Mouse (Mus musculus): ENCODE data around the gene Lhfpl2. TPM values are rescaled to one million over a fixed set of nuclear protein-coding genes. Genes with fewer than 3 reads are reported as not detected.
A peak's percentile ranks its signal among the peaks of the same experiment; 100 is the strongest.

Gene Lhfpl2
- polyA plus RNA-seq, 1 experiment from 2014 or later = 18.5 TPM

- Histone ChIP-seq H3K27ac (ENCODE audit: low read depth, low read length) (no peak overlapping the region), H3K4me3 (ENCODE audit: low read depth, low read length) (no peak overlapping the region), H3K9ac (ENCODE audit: low read depth, low read length) (no peak overlapping the region), H3K9me3 (replicated peaks; ENCODE audit: control insufficient read depth, low read length) (no peaks in the 10 kb centered on the region), H3K4me2 (no peak overlapping the region), H3K4me1 (ENCODE audit: control insufficient read depth, insufficient read depth, low read length) (peaks cover 11% of the 10 kb centered on the region), H3K27me3 (ENCODE audit: control insufficient read depth, insufficient read depth, low read length) (no peaks in the 10 kb centered on the region), H3K36me3 (ENCODE audit: control insufficient read depth, insufficient read depth, low read length) (no peaks in the 10 kb centered on the region)
- no peak for ATAC-seq (replicated peaks; ENCODE audit: insufficient number of reproducible peaks, low FRiP score, low TSS enrichment)
- WGBS (ENCODE audit: insufficient replicate concordance) = 49% methylated on average over 4 of the region's 4 CpGs
Observed at GRCm38 (mm10) chr13:94115476-94115875, 57.9 kb downstream of the Lhfpl2 start.

- Histone ChIP-seq H3K4me3 (ENCODE audit: low read depth, low read length) (no peak overlapping the region), H3K4me2 (no peak overlapping the region; the same call in 1 of the 2 replicates), H3K9ac (ENCODE audit: low read depth, low read length) (no peak overlapping the region), H3K36me3 (ENCODE audit: control insufficient read depth, insufficient read depth, low read length) (peaks cover 3% of the 10 kb centered on the region; the same call in 1 of the 2 replicates), H3K27me3 (ENCODE audit: control insufficient read depth, insufficient read depth, low read length) (no peaks in the 10 kb centered on the region), H3K9me3 (replicated peaks; ENCODE audit: control insufficient read depth, low read length) (no peaks in the 10 kb centered on the region), H3K4me1 (ENCODE audit: control insufficient read depth, insufficient read depth, low read length) (peaks cover 11% of the 10 kb centered on the region), H3K27ac (ENCODE audit: low read depth, low read length) (peak overlapping the region; percentile 35)
- no peak for ATAC-seq (replicated peaks; ENCODE audit: insufficient number of reproducible peaks, low FRiP score, low TSS enrichment)
- 63% methylated on average over 13 of the region's 13 CpGs for WGBS (ENCODE audit: insufficient replicate concordance)
Observed at GRCm38 (mm10) chr13:94116705-94117410, 59.3 kb downstream of the Lhfpl2 start.

- Histone ChIP-seq H3K27ac (ENCODE audit: low read depth, low read length) (no peak overlapping the region), H3K4me1 (ENCODE audit: control insufficient read depth, insufficient read depth, low read length) (peaks cover 11% of the 10 kb centered on the region), H3K4me2 (no peak overlapping the region), H3K9me3 (replicated peaks; ENCODE audit: control insufficient read depth, low read length) (no peaks in the 10 kb centered on the region), H3K27me3 (ENCODE audit: control insufficient read depth, insufficient read depth, low read length) (no peaks in the 10 kb centered on the region), H3K36me3 (ENCODE audit: control insufficient read depth, insufficient read depth, low read length) (peaks cover 3% of the 10 kb centered on the region; the same call in 1 of the 2 replicates), H3K9ac (ENCODE audit: low read depth, low read length) (no peak overlapping the region), H3K4me3 (ENCODE audit: low read depth, low read length) (no peak overlapping the region)
- ATAC-seq (replicated peaks; ENCODE audit: insufficient number of reproducible peaks, low FRiP score, low TSS enrichment) = no peak
- WGBS (ENCODE audit: insufficient replicate concordance) = 92% methylated on average over 10 of the region's 10 CpGs
Observed at GRCm38 (mm10) chr13:94117522-94117921, 59.9 kb downstream of the Lhfpl2 start.

- Histone ChIP-seq H3K4me1 (ENCODE audit: control insufficient read depth, insufficient read depth, low read length) (peaks cover 11% of the 10 kb centered on the region), H3K9me3 (replicated peaks; ENCODE audit: control insufficient read depth, low read length) (no peaks in the 10 kb centered on the region), H3K9ac (ENCODE audit: low read depth, low read length) (no peak overlapping the region), H3K4me3 (ENCODE audit: low read depth, low read length) (no peak overlapping the region), H3K27me3 (ENCODE audit: control insufficient read depth, insufficient read depth, low read length) (no peaks in the 10 kb centered on the region), H3K36me3 (ENCODE audit: control insufficient read depth, insufficient read depth, low read length) (peaks cover 3% of the 10 kb centered on the region; the same call in 1 of the 2 replicates), H3K27ac (ENCODE audit: low read depth, low read length) (no peak overlapping the region), H3K4me2 (no peak overlapping the region)
- 100% methylated on average over 1 of the region's 1 CpGs for WGBS (ENCODE audit: insufficient replicate concordance)
- no peak for ATAC-seq (replicated peaks; ENCODE audit: insufficient number of reproducible peaks, low FRiP score, low TSS enrichment)
Observed at GRCm38 (mm10) chr13:94118091-94118490, 60.5 kb downstream of the Lhfpl2 start.

- H3K9ac ChIP-seq (ENCODE audit: low read depth, low read length) = no peak overlapping the region
- H3K27me3 ChIP-seq (ENCODE audit: control insufficient read depth, insufficient read depth, low read length) = no peaks in the 10 kb centered on the region
- ATAC-seq (replicated peaks; ENCODE audit: insufficient number of reproducible peaks, low FRiP score, low TSS enrichment) = no peak
- 37% methylated on average over 5 of the region's 5 CpGs for WGBS (ENCODE audit: insufficient replicate concordance)
- H3K27ac ChIP-seq (ENCODE audit: low read depth, low read length) = 0 out of 2 replicates have a peak overlapping the region, but pooled peaks have one; percentile 37
- H3K9me3 ChIP-seq (replicated peaks; ENCODE audit: control insufficient read depth, low read length) = no peaks in the 10 kb centered on the region
- no peak overlapping the region for H3K4me2 ChIP-seq
- H3K4me3 ChIP-seq (ENCODE audit: low read depth, low read length) = no peak overlapping the region
- H3K36me3 ChIP-seq (ENCODE audit: control insufficient read depth, insufficient read depth, low read length) = peaks cover 3% of the 10 kb centered on the region; the same call in 1 of the 2 replicates
- H3K4me1 ChIP-seq (ENCODE audit: control insufficient read depth, insufficient read depth, low read length) = peaks cover 11% of the 10 kb centered on the region
Observed at GRCm38 (mm10) chr13:94119309-94119708, 61.7 kb downstream of the Lhfpl2 start.

GRCm38 (mm10) chr13:94122703-94123592 is 65.4 kb downstream of the Lhfpl2 start:
- no peak overlapping the region for H3K27ac ChIP-seq (ENCODE audit: low read depth, low read length)
- H3K4me3 ChIP-seq (ENCODE audit: low read depth, low read length) = no peak overlapping the region
- H3K27me3 ChIP-seq (ENCODE audit: control insufficient read depth, insufficient read depth, low read length) = no peaks in the 10 kb centered on the region
- H3K4me1 ChIP-seq (ENCODE audit: control insufficient read depth, insufficient read depth, low read length) = no peaks in the 10 kb centered on the region
- no peak overlapping the region for H3K4me2 ChIP-seq
- H3K36me3 ChIP-seq (ENCODE audit: control insufficient read depth, insufficient read depth, low read length) = peaks cover 3% of the 10 kb centered on the region; the same call in 1 of the 2 replicates
- no peak for ATAC-seq (replicated peaks; ENCODE audit: insufficient number of reproducible peaks, low FRiP score, low TSS enrichment)
- no peak overlapping the region for H3K9ac ChIP-seq (ENCODE audit: low read depth, low read length)
- 85% methylated on average over 16 of the region's 16 CpGs for WGBS (ENCODE audit: insufficient replicate concordance)
- no peaks in the 10 kb centered on the region; the same call in 1 of the 2 replicates for H3K9me3 ChIP-seq (replicated peaks; ENCODE audit: control insufficient read depth, low read length)

GRCm38 (mm10) chr13:94130394-94130793 is 72.8 kb downstream of the Lhfpl2 start:
- Histone ChIP-seq H3K36me3 (ENCODE audit: control insufficient read depth, insufficient read depth, low read length) (no peaks in the 10 kb centered on the region), H3K27ac (ENCODE audit: low read depth, low read length) (no peak overlapping the region), H3K9ac (ENCODE audit: low read depth, low read length) (no peak overlapping the region), H3K9me3 (replicated peaks; ENCODE audit: control insufficient read depth, low read length) (no peaks in the 10 kb centered on the region), H3K4me3 (ENCODE audit: low read depth, low read length) (no peak overlapping the region), H3K4me1 (ENCODE audit: control insufficient read depth, insufficient read depth, low read length) (peaks cover 13% of the 10 kb centered on the region; the same call in 1 of the 2 replicates), H3K27me3 (ENCODE audit: control insufficient read depth, insufficient read depth, low read length) (no peaks in the 10 kb centered on the region), H3K4me2 (peak overlapping the region; percentile 14)
- 50% methylated on average over 7 of the region's 7 CpGs for WGBS (ENCODE audit: insufficient replicate concordance)
- ATAC-seq (replicated peaks; ENCODE audit: insufficient number of reproducible peaks, low FRiP score, low TSS enrichment) = no peak

- no peak overlapping the region for H3K4me2 ChIP-seq
- H3K27me3 ChIP-seq (ENCODE audit: control insufficient read depth, insufficient read depth, low read length) = no peaks in the 10 kb centered on the region
- H3K36me3 ChIP-seq (ENCODE audit: control insufficient read depth, insufficient read depth, low read length) = no peaks in the 10 kb centered on the region
- H3K9ac ChIP-seq (ENCODE audit: low read depth, low read length) = no peak overlapping the region
- peaks cover 17% of the 10 kb centered on the region; the same call in 1 of the 2 replicates for H3K4me1 ChIP-seq (ENCODE audit: control insufficient read depth, insufficient read depth, low read length)
- 72% methylated on average over 4 of the region's 4 CpGs for WGBS (ENCODE audit: insufficient replicate concordance)
- no peak overlapping the region for H3K27ac ChIP-seq (ENCODE audit: low read depth, low read length)
- no peaks in the 10 kb centered on the region for H3K9me3 ChIP-seq (replicated peaks; ENCODE audit: control insufficient read depth, low read length)
- no peak overlapping the region for H3K4me3 ChIP-seq (ENCODE audit: low read depth, low read length)
- ATAC-seq (replicated peaks; ENCODE audit: insufficient number of reproducible peaks, low FRiP score, low TSS enrichment) = no peak
Observed at GRCm38 (mm10) chr13:94131135-94131534, 73.5 kb downstream of the Lhfpl2 start.
